Mouse (Mus musculus) left cerebral cortex, adult 2 months (tissue): ENCODE data around the gene Lgi1. TPM values are rescaled to one million over a fixed set of nuclear protein-coding genes. Genes with fewer than 3 reads are reported as not detected.
A peak's percentile ranks its signal among the peaks of the same experiment; 100 is the strongest.

Experiments used
- DNase-seq, 2 experiments: peaks; one replicate each; pipeline ENCODE4 v3.0.0; 2021 to 2022; ENCODE audit warnings: low spot score in 2 of 2, mixed read lengths in 1 of 2; ENCODE audit errors: extremely low spot score in 1 of 2
- H3K27ac ChIP-seq: fragments of 200-600 bp; 2 replicates; pipeline ENCODE4 v1.8.1; 2022
- H3K4me3 ChIP-seq: fragments of 200-600 bp; 2 replicates; pipeline ENCODE4 v1.8.1; 2022
- CTCF ChIP-seq: fragments of 200-600 bp; IDR thresholded peaks from 2 replicates; pipeline ENCODE4 v1.8.1; 2022; ENCODE audit warnings: antibody characterized with exemption, mild to moderate bottlenecking, moderate library complexity
- intact Hi-C: fragments of 180-260 bp; cut with DNase I; formaldehyde crosslinking; loops from one replicate; pipeline ENCODE4 v1.15.1; 2025
- total RNA-seq, 2 experiments: library from RNA; stranded (reverse); gene quantifications; 2 replicates each; pipeline ENCODE4 v1.2.3; 2021

The Lgi1 gene
- total RNA-seq, 2 experiments from 2014 or later = 133 to 144 TPM

GRCm38 (mm10) chr19:38329257-38329656 lies 64.9 kb downstream of the Lgi1 start:
- peak; percentile 13 for TF ChIP-seq CTCF
- no peak overlapping the region for H3K27ac ChIP-seq
- intact Hi-C loops = no loop called here
- no peak for DNase-seq
- H3K4me3 ChIP-seq = no peak overlapping the region

GRCm38 (mm10) chr19:38331072-38331471 lies 66.7 kb downstream of the Lgi1 start:
- H3K27ac ChIP-seq = no peak overlapping the region
- intact Hi-C loops = no loop called here
- no peak for TF ChIP-seq CTCF
- DNase-seq = no peak
- no peak overlapping the region for H3K4me3 ChIP-seq

GRCm38 (mm10) chr19:38332245-38332644 lies 67.9 kb downstream of the Lgi1 start:
- H3K4me3 ChIP-seq = no peak overlapping the region
- DNase-seq = peak in 1 of 2 experiments; percentile 19
- TF ChIP-seq CTCF = no peak
- intact Hi-C loops = no loop called here
- H3K27ac ChIP-seq = no peak overlapping the region

- Histone ChIP-seq H3K27ac (no peak overlapping the region), H3K4me3 (no peak overlapping the region)
- TF ChIP-seq CTCF = no peak
- DNase-seq = no peak
- intact Hi-C loops = no loop called here
These were observed 68.5 kb downstream of the Lgi1 start for GRCm38 (mm10) chr19:38332820-38333219.

- no peak for TF ChIP-seq CTCF
- Histone ChIP-seq H3K27ac (no peak overlapping the region), H3K4me3 (no peak overlapping the region)
- intact Hi-C loops = no loop called here
- DNase-seq = no peak
These were observed 72.2 kb downstream of the Lgi1 start for GRCm38 (mm10) chr19:38336553-38336952.

- H3K4me3 ChIP-seq = no peak overlapping the region
- TF ChIP-seq CTCF = no peak
- no peak for DNase-seq
- intact Hi-C loops = no loop called here
- no peak overlapping the region for H3K27ac ChIP-seq
These were observed 73.0 kb downstream of the Lgi1 start for GRCm38 (mm10) chr19:38337332-38337731.

- H3K27ac ChIP-seq = no peak overlapping the region
- H3K4me3 ChIP-seq = no peak overlapping the region
- DNase-seq = no peak
- TF ChIP-seq CTCF = no peak
- intact Hi-C loops = no loop called here
These were observed 75.4 kb downstream of the Lgi1 start for GRCm38 (mm10) chr19:38339734-38340133.

- Histone ChIP-seq H3K27ac (no peak overlapping the region), H3K4me3 (no peak overlapping the region)
- intact Hi-C loops = no loop called here
- no peak for DNase-seq
- TF ChIP-seq CTCF = no peak
These were observed 78.9 kb downstream of the Lgi1 start for GRCm38 (mm10) chr19:38343246-38343645.

- intact Hi-C loops = no loop called here
- Histone ChIP-seq H3K4me3 (no peak overlapping the region), H3K27ac (no peak overlapping the region)
- no peak for TF ChIP-seq CTCF
- no peak for DNase-seq
These were observed 84.1 kb downstream of the Lgi1 start for GRCm38 (mm10) chr19:38348271-38349012.

- no peak overlapping the region for H3K4me3 ChIP-seq
- H3K27ac ChIP-seq = no peak overlapping the region
- intact Hi-C loops = no loop called here
- no peak for DNase-seq
- TF ChIP-seq CTCF = no peak
These were observed 84.6 kb downstream of the Lgi1 start for GRCm38 (mm10) chr19:38349013-38349341.

GRCm38 (mm10) chr19:38351202-38351601 lies 86.9 kb downstream of the Lgi1 start:
- no peak overlapping the region for H3K27ac ChIP-seq
- DNase-seq = no peak
- TF ChIP-seq CTCF = no peak
- intact Hi-C loops = loop anchor here (5.0 to 10.0 kb wide), 2 partner anchors 129 to 276 kb away; partner anchors contain the start of gene Fra10ac1
- H3K4me3 ChIP-seq = no peak overlapping the region

- no peak for TF ChIP-seq CTCF
- no peak overlapping the region for H3K27ac ChIP-seq
- no peak for DNase-seq
- intact Hi-C loops = loop anchor here (1.0 to 10.0 kb wide), 5 partner anchors 97 to 397 kb away; partner anchors contain the start of gene Fra10ac1
- H3K4me3 ChIP-seq = no peak overlapping the region
These were observed 87.4 kb downstream of the Lgi1 start for GRCm38 (mm10) chr19:38351728-38352127.

GRCm38 (mm10) chr19:38352495-38353130 lies 88.3 kb downstream of the Lgi1 start:
- peak; percentile 72 for TF ChIP-seq CTCF
- intact Hi-C loops = loop anchor here (1.0 to 10.0 kb wide), 5 partner anchors 98 to 398 kb away; partner anchors contain the start of gene Fra10ac1
- H3K27ac ChIP-seq = 0 out of 2 replicates have a peak overlapping the region, but pooled peaks have one; percentile 0
- peak; percentile 21 to 22 for DNase-seq
- no peak overlapping the region for H3K4me3 ChIP-seq
